Mouse (Mus musculus) monocyte, adult 5-6 weeks (primary cell): ENCODE data around the gene Fgfbp3. TPM values are rescaled to one million over a fixed set of nuclear protein-coding genes. Genes with fewer than 3 reads are reported as not detected.

Experiments
- total RNA-seq: library from RNA; stranded (forward); fragments of 200-1000, 200-491, 200-594 nt; gene quantifications from 3 replicates; pipeline ENCODE4 v1.2.3, GENCODE M21; 2017

Fgfbp3 gene
- total RNA-seq, 1 experiment from 2014 or later = 3.4 TPM

Other genes starting within 250 kb of the Fgfbp3 start
- not detected in 3 replicates for gene Ppp1r3c, start 183.0 kb downstream of the Fgfbp3 start, total RNA-seq
- gene Tnks2, start 85.4 kb downstream of the Fgfbp3 start, total RNA-seq = 175 to 230 TPM (median 207 TPM) in 3 replicates
- gene Btaf1, start 6.5 kb upstream of the Fgfbp3 start, total RNA-seq = 69.8 to 97.4 TPM (median 81.6 TPM) in 3 replicates